Mouse (Mus musculus) 3134 (cell line): ENCODE measurements around the gene Kcng4.

Experiments used
- DNase-seq: peaks from one replicate; pipeline ENCODE4 v3.0.0-alpha.2; 2011; ENCODE audit warnings: low spot score; ENCODE audit not compliant: insufficient read length; ENCODE audit errors: extremely low read depth

Gene Kcng4

GRCm38 (mm10) chr8:119642960-119643359, 7.5 kb upstream of the Kcng4 start:
- no peak for DNase-seq

GRCm38 (mm10) chr8:119641058-119641457, 5.6 kb upstream of the Kcng4 start:
- no peak for DNase-seq

DNA sequence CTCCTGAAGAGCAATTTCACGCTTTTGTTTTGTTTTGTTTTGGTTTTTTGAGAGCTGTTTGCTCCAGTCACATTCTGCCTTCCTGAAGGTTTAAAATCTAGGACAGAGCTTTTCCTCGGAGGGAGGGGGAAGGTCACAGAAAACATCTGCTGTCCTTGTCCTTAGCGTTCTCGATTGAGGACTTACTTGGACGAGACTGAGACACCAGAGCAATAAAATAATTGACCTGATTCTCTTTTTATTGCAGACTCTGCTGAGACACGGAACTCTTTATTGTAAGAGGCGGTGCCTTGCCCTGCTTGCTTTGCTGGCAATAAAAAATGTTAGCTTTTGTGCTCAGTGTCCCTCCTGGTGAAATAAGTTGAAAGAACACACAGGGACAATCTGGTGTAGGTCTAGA, 4.3 kb upstream of the Kcng4 start:
- no peak for DNase-seq

GRCm38 (mm10) chr8:119638261-119638660, 2.8 kb upstream of the Kcng4 start:
- DNase-seq: no peak

- no peak for DNase-seq
Observed at GRCm38 (mm10) chr8:119637381-119637780, 1.9 kb upstream of the Kcng4 start.

DNA sequence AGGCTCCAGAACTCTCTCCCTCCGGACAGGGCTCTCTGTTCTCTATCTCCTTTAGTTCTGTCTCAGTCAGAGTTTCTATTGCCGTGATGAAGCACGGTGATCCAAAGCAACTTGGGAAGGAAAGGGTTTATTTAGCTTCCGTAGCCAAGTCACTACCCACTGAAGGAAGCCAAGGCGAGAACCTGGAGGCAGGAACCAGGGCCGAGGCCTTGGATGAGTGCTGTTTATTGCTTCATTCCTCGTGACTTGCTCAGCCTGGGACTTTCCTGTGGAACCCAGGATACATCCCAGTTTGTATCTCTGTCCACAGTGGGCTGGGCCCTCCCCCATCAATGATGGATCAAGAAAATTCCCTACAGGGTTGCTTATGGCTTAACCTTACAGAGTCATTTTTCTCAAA, 1.3 kb upstream of the Kcng4 start:
- DNase-seq: no peak

GRCm38 (mm10) chr8:119635958-119636357, 478 bp upstream of the Kcng4 start:
- no peak for DNase-seq

DNA sequence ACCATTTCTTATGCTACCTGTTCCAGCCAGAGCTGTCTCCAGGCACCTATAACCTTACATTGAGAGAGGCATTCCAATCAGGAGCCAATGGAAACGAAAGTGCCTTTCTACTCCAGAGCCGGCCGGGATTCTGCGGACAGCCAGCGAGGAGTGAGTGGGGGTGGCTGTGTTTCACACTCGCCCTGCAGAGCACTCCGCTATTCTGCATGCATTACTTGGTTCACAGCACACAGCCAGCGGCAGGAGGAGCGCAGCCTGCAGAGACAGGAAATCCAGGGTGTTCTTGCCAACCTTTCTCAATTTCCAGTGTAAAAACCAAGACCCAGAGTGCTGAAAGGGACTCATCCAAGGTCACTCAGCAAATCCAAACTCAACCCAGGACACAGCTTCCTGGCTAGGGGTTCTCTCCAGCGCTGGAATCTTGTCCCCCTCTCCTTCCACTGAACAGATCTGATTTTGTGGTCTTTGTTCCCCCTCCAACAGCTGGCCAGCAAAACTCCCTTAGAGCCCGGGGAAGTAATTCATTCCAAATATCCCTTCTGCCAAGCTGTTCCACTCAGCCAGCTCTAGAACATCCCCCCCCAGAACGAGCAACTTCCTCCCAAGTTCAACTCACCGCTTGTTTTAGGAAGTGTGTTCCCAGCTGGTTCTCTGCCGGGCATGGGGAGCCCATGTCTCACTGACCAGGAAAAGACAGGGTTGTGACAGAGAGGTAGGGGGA, 704 bp downstream of the Kcng4 start:
- DNase-seq: no peak

DNA sequence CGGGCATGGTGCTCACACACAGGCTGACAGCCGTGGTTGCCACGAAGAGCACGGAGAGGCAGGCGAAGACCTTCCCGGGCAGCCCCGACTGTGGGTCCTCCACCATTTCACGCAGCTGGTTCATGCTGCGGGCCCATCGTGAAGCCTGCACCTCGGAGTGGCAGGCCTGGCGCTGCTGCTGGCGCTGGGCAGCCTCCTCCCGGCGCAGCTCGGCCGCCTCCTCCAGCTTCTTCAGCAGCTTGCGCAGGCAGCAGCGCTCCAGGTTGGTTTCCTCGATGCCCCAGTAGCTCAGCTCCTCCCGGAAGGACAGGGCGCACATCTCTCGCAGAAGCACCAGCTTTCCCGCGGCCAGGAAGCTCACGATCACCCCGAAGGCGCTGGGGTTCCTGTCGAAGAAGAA, 2.6 kb downstream of the Kcng4 start:
- DNase-seq: no peak

- DNase-seq: no peak
Observed at GRCm38 (mm10) chr8:119632246-119632645, 3.2 kb downstream of the Kcng4 start.

DNA sequence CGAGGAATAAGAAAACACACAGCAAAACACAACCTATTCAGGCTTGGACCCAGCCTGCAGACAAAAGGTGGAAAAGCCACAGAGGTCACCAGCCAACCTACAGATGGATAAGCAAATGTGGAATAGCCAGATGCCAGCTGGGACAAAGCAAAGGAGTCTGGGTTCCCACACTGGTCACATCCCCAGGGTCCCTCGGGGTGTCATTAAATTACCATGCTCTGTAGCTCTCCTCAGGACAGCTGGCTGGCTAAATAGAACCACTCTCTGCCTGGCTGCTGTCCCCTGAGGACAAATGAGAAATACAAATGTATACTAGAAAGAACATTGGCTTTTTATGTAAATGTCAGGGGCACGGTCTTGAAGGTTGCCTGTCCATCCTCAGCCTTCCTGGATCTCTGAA, 4.6 kb downstream of the Kcng4 start:
- DNase-seq: no peak

DNA sequence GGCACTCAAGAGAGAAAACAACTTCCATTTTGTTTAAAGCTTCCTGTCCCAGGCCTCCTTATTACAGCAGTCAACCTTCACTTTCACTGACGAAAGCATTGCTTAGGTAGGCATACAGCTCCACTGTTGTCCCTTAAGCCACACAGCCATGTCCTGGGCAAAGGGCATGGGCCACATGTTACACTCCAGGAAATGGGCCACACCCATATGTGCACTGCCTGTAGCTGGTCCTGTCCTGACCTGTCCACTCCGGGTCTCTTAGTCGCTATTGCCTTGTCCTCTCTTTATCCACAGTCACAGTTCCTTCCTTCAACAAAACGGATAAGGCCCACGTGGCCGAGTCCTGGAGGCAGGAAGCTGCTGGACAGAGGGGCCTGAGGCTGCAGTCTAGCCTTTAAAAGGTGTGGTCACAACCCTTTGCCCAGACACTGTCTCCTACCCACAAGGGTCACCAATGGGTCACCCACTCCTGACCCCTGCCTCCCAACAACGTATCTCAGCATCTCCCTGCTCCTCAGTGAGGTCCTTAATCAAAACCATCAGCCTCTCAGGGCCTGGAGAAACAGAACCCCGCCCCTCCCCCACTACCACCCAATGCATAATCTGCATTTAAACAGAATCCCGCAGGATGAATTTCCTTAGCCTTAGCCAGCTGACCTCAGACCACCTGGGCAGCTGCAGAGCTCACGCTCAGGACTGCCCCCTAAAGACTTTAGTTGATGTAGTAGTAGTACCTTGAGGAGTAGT, 7.7 kb downstream of the Kcng4 start:
- DNase-seq: no peak

DNA sequence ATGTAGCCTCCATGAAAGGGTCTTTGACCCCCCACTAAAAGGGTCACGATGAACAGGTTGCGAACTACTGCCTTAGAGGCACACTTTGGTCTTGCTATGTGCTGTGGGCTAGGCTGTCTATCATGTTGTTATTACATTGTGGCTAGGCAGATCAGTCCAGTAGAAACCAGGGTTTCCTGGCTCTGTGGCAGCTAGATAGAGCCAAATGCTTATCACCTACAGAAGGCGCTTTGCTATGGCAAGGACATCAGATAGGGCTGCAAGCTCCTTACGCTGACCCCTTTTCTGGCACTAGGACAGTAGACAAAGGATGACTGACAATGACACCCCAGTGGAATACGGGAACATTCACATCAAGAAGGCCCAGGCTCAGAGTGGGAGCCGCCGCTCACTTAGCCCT, 8.3 kb downstream of the Kcng4 start:
- no peak for DNase-seq

GRCm38 (mm10) chr8:119625788-119626187, 9.7 kb downstream of the Kcng4 start:
- DNase-seq: no peak

GRCm38 (mm10) chr8:119624916-119625315, 10.6 kb downstream of the Kcng4 start:
- DNase-seq: no peak

DNA sequence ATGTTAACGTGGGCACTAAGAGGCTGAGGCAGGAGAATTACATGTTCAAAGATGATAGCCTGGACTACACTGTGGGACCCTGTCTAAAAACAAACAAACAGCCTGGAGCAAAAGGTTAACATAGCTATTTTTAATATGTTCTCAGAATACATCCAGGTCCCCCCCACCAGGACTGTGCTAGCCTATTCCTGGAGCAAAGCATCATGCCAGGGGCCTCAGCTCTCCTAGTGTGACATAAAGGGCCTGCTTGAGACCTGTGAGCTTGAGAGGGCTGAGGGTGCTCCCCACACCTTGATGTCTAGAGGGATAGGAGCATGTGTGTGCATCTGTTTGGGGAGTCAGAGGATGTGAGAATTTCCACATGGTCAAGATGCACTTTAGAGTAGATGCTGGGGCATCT, 11.7 kb downstream of the Kcng4 start:
- no peak for DNase-seq

GRCm38 (mm10) chr8:119623061-119623460, 12.4 kb downstream of the Kcng4 start:
- no peak for DNase-seq

GRCm38 (mm10) chr8:119622555-119622954, 12.9 kb downstream of the Kcng4 start:
- DNase-seq: no peak

GRCm38 (mm10) chr8:119620848-119621465, 14.5 kb downstream of the Kcng4 start:
- no peak for DNase-seq

DNA sequence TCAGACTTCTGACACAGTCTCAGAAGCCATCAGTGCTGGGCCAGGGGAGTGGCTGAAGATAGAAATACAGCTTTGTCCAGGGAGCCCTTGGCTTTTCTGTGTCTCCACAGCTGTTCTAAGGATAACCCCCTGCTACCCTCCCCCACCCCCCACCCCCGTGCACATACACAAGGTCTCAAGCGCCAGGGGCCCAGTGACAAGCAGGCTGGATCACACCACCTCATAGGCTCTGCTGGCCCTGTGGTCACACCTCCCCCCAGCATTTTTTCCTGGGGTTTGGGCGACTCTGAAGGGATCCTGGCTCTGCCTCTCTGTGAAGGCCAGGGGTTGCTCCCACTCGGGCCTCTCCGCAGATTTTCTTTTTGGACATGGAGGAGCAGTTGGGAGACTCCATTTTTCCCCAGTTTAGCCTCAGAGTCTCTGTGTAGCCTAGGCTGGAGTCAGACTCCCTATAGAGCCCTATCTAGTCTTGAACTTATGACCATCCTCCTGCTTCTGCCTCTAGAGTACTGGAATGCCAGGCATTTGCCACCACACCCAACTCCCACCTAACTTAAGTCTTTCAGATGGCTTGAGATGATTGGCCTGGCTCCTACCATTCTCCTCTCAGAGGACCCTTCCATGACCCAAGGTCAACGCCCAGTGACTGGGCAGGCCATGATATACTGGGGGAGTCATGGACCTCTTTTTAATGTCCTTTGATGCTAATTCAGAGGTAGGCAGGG, 15.2 kb downstream of the Kcng4 start:
- no peak for DNase-seq

DNA sequence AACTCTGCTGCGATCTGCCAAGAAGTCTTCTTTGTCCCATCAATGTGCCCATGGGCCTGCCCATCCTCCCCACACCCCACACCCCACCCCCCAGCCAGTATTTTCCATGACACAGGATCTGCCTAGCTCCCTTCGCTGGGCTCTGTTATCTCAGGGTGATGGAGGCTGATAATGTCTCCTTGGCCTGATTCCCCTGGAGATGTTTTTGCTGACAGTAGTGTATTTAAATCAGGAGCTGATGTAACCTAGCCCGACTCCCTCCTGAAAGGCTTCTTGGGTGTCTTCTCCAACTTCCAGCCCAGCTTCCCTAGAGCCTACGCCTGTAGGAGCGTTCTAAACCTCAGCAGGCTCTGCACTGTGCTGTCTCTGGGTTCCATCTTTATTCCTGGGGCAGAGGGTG, 16.6 kb downstream of the Kcng4 start:
- no peak for DNase-seq
